Mouse (Mus musculus) limb, embryonic 12.5 days (tissue): ENCODE data around the gene Sec24c. TPM values are rescaled to one million over a fixed set of nuclear protein-coding genes. Genes with fewer than 3 reads are reported as not detected.

Experiments used
- ATAC-seq: fragments of 200-750 bp; cut with Nextera tagmentation; 2 replicates; pipeline ENCODE4 v1.8.0; 2017; ENCODE audit warnings: low read depth, moderate TSS enrichment; ENCODE audit not compliant: insufficient number of reproducible peaks, insufficient read depth, low FRiP score, low TSS enrichment
- H3K27ac ChIP-seq: fragments of 300-500 bp; sonication (generic); 2 replicates; pipeline ENCODE4 v1.5.1; 2016; ENCODE audit warnings: mild to moderate bottlenecking, moderate library complexity
- H3K27me3 ChIP-seq: fragments of 300-500 bp; sonication (generic); 2 replicates; pipeline ENCODE4 v1.6.1; 2016; ENCODE audit warnings: mild to moderate bottlenecking, moderate library complexity
- H3K36me3 ChIP-seq: fragments of 300-500 bp; sonication (generic); 2 replicates; pipeline ENCODE4 v1.6.1; 2016; ENCODE audit warnings: mild to moderate bottlenecking, moderate library complexity
- H3K4me1 ChIP-seq: fragments of 300-500 bp; sonication (generic); replicated peaks from 2 replicates; pipeline ENCODE4 v1.6.1; 2016
- H3K4me2 ChIP-seq: fragments of 300-500 bp; sonication (generic); 2 replicates; pipeline ENCODE4 v1.6.1; 2016; ENCODE audit warnings: mild to moderate bottlenecking, moderate library complexity
- H3K4me3 ChIP-seq: fragments of 300-500 bp; sonication (generic); replicated peaks from 2 replicates; pipeline ENCODE4 v1.5.1; 2016; ENCODE audit warnings: mild to moderate bottlenecking
- H3K9ac ChIP-seq: fragments of 300-500 bp; sonication (generic); replicated peaks from 2 replicates; pipeline ENCODE4 v1.6.1; 2016; ENCODE audit warnings: mild to moderate bottlenecking, moderate library complexity
- H3K9me3 ChIP-seq: fragments of 300-500 bp; sonication (generic); 2 replicates; pipeline ENCODE4 v1.6.1; 2016; ENCODE audit warnings: mild to moderate bottlenecking, moderate library complexity
- WGBS: fragments of 180-500 bp; shearing (Covaris S2); methylation state at CpG from one replicate; pipeline ENCODE4 v1.1.7; 2016; 5-methylcytosine and 5-hydroxymethylcytosine counted together
- polyA plus RNA-seq: library from polyadenylated mRNA; unstranded; fragments of >200 nt; fragmentation: Nextera tagmentation; extraction: Ambion mirVana; gene quantifications from 2 replicates; pipeline ENCODE4 v1.2.1, GENCODE M21; 2016

Sec24c gene
- polyA plus RNA-seq, 1 experiment from 2014 or later: 77.2 TPM

DNA sequence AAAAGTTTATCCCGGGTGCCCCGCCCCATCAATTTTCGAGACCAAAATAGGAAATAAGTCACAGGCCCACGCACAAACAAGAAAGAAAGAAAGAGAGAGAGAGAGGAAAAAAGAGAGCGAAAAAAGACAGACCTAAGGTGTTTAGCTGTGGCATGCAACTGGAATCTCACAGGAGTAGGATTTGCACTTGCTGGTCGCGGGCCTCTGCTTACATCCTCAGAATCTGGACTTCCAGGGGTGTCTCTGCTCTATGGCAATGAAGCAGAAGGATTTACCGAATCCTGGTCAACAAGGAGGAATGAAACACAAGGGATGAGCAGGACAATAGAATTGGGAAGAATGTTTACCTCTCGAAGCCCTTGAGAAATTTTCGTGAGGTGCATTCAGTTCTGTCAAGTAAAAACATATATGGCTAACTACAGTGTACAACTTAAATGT, 32.7 kb upstream of the Sec24c start:
- Histone ChIP-seq H3K4me1 (peaks cover 12% of the 10 kb centered on the region), H3K9me3 (no peaks in the 10 kb centered on the region), H3K4me3 (peak overlapping the region; percentile 81), H3K9ac (peak overlapping the region; percentile 90), H3K27me3 (no peaks in the 10 kb centered on the region), H3K27ac (peak overlapping the region; percentile 93), H3K36me3 (no peaks in the 10 kb centered on the region), H3K4me2 (peak overlapping the region; percentile 74)
- no peak for ATAC-seq
- WGBS: 21% methylated on average over 10 of the region's 10 CpGs

DNA sequence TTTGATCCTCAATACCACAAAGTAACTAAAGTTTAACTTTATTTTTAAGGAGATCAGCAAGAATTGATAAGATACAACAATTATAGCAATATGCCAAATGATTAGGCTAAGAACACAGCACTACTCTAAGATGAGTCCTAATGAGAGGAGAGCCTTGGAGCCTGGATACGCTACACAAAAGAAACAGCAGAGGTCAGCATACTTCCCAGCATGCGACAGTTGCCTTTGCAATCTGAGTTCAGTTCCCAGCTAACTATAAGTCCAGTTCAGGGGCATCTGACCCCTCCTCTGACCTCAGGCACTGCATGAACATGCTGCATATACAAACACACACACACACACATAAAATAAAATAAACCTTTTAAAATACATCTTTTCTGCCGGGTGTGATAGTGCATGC, 28.6 kb upstream of the Sec24c start:
- no peak overlapping the region for H3K4me2 ChIP-seq
- H3K9ac ChIP-seq: no peak overlapping the region
- no peak overlapping the region for H3K27ac ChIP-seq
- ATAC-seq: no peak
- no peaks in the 10 kb centered on the region for H3K9me3 ChIP-seq
- no peaks in the 10 kb centered on the region for H3K27me3 ChIP-seq
- H3K36me3 ChIP-seq: no peaks in the 10 kb centered on the region
- WGBS: 38% methylated on average over 3 of the region's 3 CpGs
- peaks cover 8% of the 10 kb centered on the region; the same call in 1 of the 2 replicates for H3K4me1 ChIP-seq
- H3K4me3 ChIP-seq: no peak overlapping the region

DNA sequence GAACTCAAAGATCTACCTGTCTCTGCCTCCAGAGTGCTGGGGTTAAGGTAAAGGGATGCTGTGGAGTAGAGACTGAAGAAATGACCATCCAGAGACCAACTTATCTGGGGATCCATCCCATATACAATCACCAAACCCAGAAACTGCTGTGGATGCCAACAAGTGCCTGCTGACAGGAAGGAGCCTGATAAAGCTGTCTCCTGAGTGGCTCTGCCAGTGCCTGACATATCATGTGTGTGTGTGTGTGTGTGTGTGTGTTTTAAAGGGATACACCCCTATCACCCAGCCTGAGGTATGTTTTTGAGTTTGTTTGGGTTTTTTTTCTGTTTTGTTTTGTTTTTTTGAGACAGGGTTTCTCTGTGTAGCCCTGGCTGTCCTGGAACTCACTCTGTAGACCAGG, 27.7 kb upstream of the Sec24c start:
- Histone ChIP-seq H3K4me3 (no peak overlapping the region), H3K9ac (no peak overlapping the region), H3K27me3 (no peaks in the 10 kb centered on the region), H3K4me1 (peaks cover 8% of the 10 kb centered on the region; the same call in 1 of the 2 replicates), H3K4me2 (no peak overlapping the region), H3K9me3 (no peaks in the 10 kb centered on the region), H3K27ac (no peak overlapping the region), H3K36me3 (no peaks in the 10 kb centered on the region)
- no peak for ATAC-seq

DNA sequence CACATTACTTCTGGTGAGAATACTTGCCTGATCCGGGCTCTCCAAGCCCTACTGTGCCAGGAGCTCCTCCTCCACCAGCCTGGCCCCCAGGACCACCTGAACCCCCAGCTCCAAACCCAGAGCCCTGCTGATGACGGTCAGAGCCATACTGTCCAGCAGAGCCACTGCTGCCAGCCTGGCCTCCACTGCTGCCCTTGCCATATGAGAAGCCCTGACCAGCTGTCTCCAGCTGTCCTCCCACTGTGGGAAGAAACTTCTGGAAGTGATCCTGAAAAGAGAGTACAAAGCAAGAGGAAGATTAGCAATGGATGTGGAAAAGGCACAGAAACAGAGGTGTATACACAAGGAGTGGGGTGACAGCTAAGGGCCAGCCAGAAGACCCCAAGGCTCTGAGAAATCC, 23.1 kb upstream of the Sec24c start:
- no peaks in the 10 kb centered on the region for H3K9me3 ChIP-seq
- H3K27ac ChIP-seq: no peak overlapping the region
- ATAC-seq: no peak
- H3K4me1 ChIP-seq: no peaks in the 10 kb centered on the region
- no peak overlapping the region for H3K9ac ChIP-seq
- no peaks in the 10 kb centered on the region for H3K27me3 ChIP-seq
- no peak overlapping the region for H3K4me2 ChIP-seq
- 79% methylated on average over 2 of the region's 2 CpGs for WGBS
- H3K4me3 ChIP-seq: no peak overlapping the region
- H3K36me3 ChIP-seq: no peaks in the 10 kb centered on the region

DNA sequence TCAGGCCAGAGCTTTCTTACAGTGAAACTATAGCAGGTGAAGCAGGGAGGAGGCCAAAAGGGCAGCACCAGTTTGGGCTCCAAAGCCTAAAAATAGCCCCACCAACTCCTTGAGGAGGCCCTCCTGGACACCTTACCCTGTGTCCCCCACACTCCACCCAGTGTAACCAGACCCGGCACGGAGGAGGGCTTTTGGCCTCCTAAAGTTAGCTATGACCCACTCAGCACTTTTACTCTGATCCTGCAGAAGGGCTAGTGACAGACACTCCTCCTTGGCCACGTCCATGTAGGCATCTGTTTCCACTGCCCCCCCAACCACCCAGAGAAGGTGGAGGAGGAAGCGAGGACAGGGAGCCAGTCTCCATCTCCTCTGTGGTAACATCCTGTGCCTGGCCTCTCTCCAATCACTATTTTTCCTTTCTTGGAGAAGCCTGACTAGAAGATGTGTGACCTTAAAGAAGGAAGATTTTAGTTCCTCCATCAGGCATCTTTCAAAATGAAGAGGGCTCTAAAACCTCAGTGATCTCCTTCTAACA, 22.3 kb upstream of the Sec24c start:
- Histone ChIP-seq H3K27ac (no peak overlapping the region), H3K4me1 (no peaks in the 10 kb centered on the region), H3K4me2 (no peak overlapping the region), H3K9ac (no peak overlapping the region), H3K27me3 (no peaks in the 10 kb centered on the region), H3K4me3 (no peak overlapping the region), H3K9me3 (no peaks in the 10 kb centered on the region), H3K36me3 (no peaks in the 10 kb centered on the region)
- WGBS: 63% methylated on average over 4 of the region's 4 CpGs
- no peak for ATAC-seq

DNA sequence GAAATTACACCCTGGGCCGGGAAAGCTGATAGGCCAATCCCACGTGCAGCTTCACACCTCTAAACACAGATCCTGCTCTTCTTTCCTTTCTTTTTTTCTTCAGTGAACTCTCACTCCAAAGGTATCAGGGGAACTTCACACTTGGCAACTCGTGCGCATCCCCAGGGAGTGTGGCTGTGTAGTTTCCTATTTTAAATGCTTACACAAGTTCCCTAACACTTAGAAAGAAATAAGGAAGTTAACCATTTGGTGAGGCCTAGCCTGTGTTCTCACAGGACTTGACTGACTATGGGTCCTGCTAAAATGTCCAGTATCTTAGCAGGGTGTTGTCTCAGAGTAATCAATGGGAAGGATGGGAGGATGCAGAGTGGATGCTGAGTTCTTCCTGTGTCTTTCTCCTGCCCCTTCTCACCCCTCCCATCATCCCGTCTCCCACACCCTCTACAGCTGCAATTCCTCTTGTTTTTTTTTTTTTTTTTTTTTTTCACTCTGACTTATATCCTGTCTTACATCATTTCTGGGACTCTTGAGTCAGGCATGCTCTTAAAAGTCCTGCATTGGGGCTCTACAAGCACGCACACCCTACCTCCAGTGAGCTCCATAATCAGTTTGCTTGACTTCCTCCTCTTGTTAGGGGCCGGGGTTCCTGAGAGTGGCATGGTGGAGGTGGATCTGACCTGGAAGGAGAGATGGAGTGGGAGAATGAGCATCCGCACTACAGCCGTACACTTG, 19.3 kb upstream of the Sec24c start:
- 77% methylated on average over 9 of the region's 9 CpGs for WGBS
- no peak for ATAC-seq
- no peaks in the 10 kb centered on the region for H3K4me1 ChIP-seq

DNA sequence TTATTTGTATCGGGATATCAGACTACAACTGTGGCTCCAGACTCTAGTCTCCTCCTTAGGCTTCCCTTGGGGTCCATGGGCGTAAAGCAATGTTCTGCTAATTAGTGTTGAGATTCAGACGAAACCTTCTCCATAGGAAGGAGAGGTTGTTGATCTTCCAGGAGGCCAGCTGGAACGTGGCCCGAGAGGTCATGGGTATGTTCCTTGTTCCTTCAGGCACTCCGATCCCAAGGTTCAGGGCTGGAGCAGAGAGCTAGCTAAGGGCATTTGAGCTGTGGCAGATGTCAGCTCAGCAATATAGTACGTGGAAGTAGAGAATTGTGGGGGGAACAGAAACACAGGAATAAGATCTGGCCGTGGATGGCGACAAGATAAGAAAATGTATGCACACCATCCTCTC, 18.4 kb upstream of the Sec24c start:
- WGBS: 74% methylated on average over 9 of the region's 9 CpGs
- no peak overlapping the region for H3K27ac ChIP-seq
- H3K4me3 ChIP-seq: no peak overlapping the region
- no peaks in the 10 kb centered on the region for H3K27me3 ChIP-seq
- no peaks in the 10 kb centered on the region for H3K36me3 ChIP-seq
- no peaks in the 10 kb centered on the region for H3K9me3 ChIP-seq
- H3K4me1 ChIP-seq: peaks cover 5% of the 10 kb centered on the region; the same call in 1 of the 2 replicates
- H3K9ac ChIP-seq: no peak overlapping the region
- ATAC-seq: no peak
- no peak overlapping the region for H3K4me2 ChIP-seq

More for the DNA sequence above, 19.3 kb upstream of the Sec24c start:
- Histone ChIP-seq H3K27me3 (no peaks in the 10 kb centered on the region), H3K4me3 (no peak overlapping the region), H3K9ac (no peak overlapping the region; the same call in 1 of the 2 replicates), H3K4me2 (no peak overlapping the region), H3K9me3 (no peaks in the 10 kb centered on the region), H3K36me3 (no peaks in the 10 kb centered on the region), H3K27ac (no peak overlapping the region)

DNA sequence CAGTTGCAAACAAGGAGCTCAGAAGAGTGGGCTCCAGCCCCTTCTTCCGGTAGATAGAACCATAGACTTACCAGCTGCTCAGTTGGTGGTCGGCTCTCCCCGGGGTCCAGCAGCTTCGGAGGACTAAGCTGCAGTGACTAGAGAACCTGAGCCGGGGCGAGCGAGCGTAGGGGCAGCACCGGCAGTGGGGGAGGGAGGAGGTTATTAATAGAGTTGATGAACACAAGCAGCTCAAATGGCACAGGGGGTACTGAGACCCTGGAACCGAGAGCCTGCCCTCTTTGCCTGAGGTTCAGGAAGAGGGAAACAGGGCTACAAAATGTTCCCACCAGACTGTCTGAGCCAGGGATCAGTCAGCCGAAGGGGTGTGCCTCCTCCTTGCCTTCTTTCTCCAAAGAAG, 17.7 kb upstream of the Sec24c start, which contains the start of gene Myoz1:
Myoz1 (minus strand) TSS at position 180 of the 400 bp plus-strand sequence.
- no peaks in the 10 kb centered on the region for H3K36me3 ChIP-seq
- H3K9me3 ChIP-seq: no peaks in the 10 kb centered on the region
- H3K27ac ChIP-seq: no peak within 1 kb of the TSS
- ATAC-seq: no peak
- H3K9ac ChIP-seq: no peak within 1 kb of the TSS; the same call in 1 of the 2 replicates
- H3K4me2 ChIP-seq: no peak within 1 kb of the TSS
- no peaks in the 10 kb centered on the region for H3K27me3 ChIP-seq
- H3K4me1 ChIP-seq: peaks cover 6% of the 10 kb centered on the region
- H3K4me3 ChIP-seq: no peak within 1 kb of the TSS
- 40% methylated on average over 11 of the region's 11 CpGs for WGBS

DNA sequence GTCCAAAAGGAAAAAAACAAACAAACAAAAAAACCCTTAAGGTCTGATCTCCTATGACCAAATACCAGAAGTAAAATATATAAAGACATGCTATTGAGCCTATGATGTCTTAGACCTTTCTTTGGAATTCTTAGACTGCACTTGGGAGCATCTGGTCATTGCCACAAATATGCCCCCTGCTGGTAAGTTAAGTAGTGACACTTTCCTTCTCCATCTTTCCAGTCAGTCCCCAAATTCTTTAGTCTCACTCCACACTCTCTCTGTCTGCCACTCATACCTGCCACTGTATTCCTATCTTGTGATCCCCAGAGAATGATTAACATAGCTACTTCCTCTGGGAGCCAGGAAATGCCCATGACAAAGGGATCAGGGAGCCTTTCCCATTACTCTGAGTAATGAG, 15.8 kb upstream of the Sec24c start:
- Histone ChIP-seq H3K4me1 (peaks cover 20% of the 10 kb centered on the region), H3K4me3 (no peak overlapping the region), H3K9ac (no peak overlapping the region), H3K36me3 (no peaks in the 10 kb centered on the region), H3K4me2 (no peak overlapping the region), H3K27me3 (peaks cover 9% of the 10 kb centered on the region), H3K9me3 (no peaks in the 10 kb centered on the region), H3K27ac (no peak overlapping the region)
- ATAC-seq: no peak

DNA sequence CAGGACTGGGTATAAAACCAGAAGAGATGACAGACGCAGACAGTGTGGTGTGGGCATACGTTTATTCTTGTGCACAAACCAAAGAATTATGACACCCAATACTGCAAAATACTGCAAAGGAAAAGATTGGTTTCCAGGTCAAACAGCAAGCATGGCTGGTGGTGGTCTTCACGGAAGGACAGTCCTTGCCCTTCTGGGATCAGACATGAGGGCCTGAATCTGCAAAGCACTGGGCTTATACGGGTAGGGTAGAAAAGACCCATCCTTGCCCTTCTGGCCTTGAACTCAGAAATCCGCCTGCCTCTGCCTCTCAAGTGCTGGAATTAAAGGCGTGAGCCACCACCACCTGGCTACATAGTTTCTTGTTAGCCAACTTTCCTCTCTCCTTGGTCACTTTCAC, 15.2 kb upstream of the Sec24c start:
- WGBS: 83% methylated on average over 6 of the region's 6 CpGs
- Histone ChIP-seq H3K9ac (no peak overlapping the region), H3K9me3 (no peaks in the 10 kb centered on the region), H3K27me3 (peaks cover 13% of the 10 kb centered on the region), H3K4me1 (peaks cover 20% of the 10 kb centered on the region), H3K36me3 (no peaks in the 10 kb centered on the region), H3K27ac (no peak overlapping the region), H3K4me2 (no peak overlapping the region), H3K4me3 (no peak overlapping the region)
- ATAC-seq: no peak

DNA sequence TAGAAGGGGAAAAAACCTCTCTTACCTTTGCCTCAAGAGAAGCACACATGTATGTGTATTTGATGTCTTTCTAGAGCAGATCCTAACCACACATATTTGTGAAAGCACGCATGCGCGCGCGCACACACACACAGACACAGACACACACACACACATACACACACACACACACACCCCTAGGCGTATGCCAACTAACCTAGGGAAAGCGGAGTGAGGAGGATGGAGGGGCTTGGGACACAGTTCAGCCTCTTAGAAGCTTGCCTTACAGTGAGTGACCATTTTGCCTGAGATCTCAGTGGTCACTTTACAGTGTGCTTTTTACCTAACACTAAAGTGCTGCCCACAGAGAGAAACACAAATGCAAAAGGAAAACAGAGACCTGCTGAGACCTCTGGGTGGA, 14.4 kb upstream of the Sec24c start:
- WGBS: 96% methylated on average over 7 of the region's 7 CpGs
- no peak for ATAC-seq
- H3K4me1 ChIP-seq: peaks cover 27% of the 10 kb centered on the region
- peaks cover 13% of the 10 kb centered on the region for H3K27me3 ChIP-seq
- H3K36me3 ChIP-seq: no peaks in the 10 kb centered on the region
- H3K9me3 ChIP-seq: no peaks in the 10 kb centered on the region
- H3K4me3 ChIP-seq: no peak overlapping the region
- no peak overlapping the region for H3K4me2 ChIP-seq
- H3K9ac ChIP-seq: no peak overlapping the region
- no peak overlapping the region for H3K27ac ChIP-seq
